Mouse (Mus musculus) forebrain, embryonic 13.5 days (tissue): ENCODE results near the gene Isx. TPM values are rescaled to one million over a fixed set of nuclear protein-coding genes. Genes with fewer than 3 reads are reported as not detected.

Experiments
- ATAC-seq: fragments of 200-750 bp; cut with Nextera tagmentation; 2 replicates; pipeline ENCODE4 v1.8.0; 2017
- H3K27ac ChIP-seq: fragments of 300-500 bp; sonication (generic); 2 replicates; pipeline ENCODE4 v1.5.1; 2015; ENCODE audit warnings: inconsistent platforms, mild to moderate bottlenecking, moderate library complexity
- H3K27me3 ChIP-seq: fragments of 300-500 bp; sonication (generic); 2 replicates; pipeline ENCODE4 v1.6.1; 2015; ENCODE audit warnings: mild to moderate bottlenecking, inconsistent platforms
- H3K36me3 ChIP-seq: fragments of 300-500 bp; sonication (generic); 2 replicates; pipeline ENCODE4 v1.6.1; 2015; ENCODE audit warnings: mild to moderate bottlenecking, inconsistent platforms; ENCODE audit not compliant: poor library complexity, severe bottlenecking
- H3K4me1 ChIP-seq: fragments of 300-500 bp; sonication (generic); 2 replicates; pipeline ENCODE4 v1.6.1; 2015; ENCODE audit warnings: inconsistent platforms
- H3K4me2 ChIP-seq: fragments of 300-500 bp; sonication (generic); 2 replicates; pipeline ENCODE4 v1.6.1; 2015; ENCODE audit warnings: inconsistent platforms, mild to moderate bottlenecking, moderate library complexity
- H3K4me3 ChIP-seq: fragments of 300-500 bp; sonication (generic); 2 replicates; pipeline ENCODE4 v1.5.1; 2015; ENCODE audit warnings: mild to moderate bottlenecking, inconsistent platforms
- H3K9ac ChIP-seq: fragments of 300-500 bp; sonication (generic); 2 replicates; pipeline ENCODE4 v1.6.1; 2015; ENCODE audit warnings: mild to moderate bottlenecking, inconsistent platforms
- H3K9me3 ChIP-seq: fragments of 300-500 bp; sonication (generic); replicated peaks from 2 replicates; pipeline ENCODE4 v1.6.1; 2016; ENCODE audit warnings: inconsistent platforms
- WGBS: fragments of 180-500 bp; shearing (Covaris S2); methylation state at CpG from one replicate; pipeline ENCODE4 v1.1.7; 2015; 5-methylcytosine and 5-hydroxymethylcytosine counted together
- polyA plus RNA-seq: library from polyadenylated mRNA; unstranded; fragments of >200 nt; fragmentation: Nextera tagmentation; extraction: Ambion mirVana; gene quantifications from 2 replicates; pipeline ENCODE4 v1.2.1, GENCODE M21; 2015

Gene Isx
- not detected in 2 replicates for polyA plus RNA-seq

DNA sequence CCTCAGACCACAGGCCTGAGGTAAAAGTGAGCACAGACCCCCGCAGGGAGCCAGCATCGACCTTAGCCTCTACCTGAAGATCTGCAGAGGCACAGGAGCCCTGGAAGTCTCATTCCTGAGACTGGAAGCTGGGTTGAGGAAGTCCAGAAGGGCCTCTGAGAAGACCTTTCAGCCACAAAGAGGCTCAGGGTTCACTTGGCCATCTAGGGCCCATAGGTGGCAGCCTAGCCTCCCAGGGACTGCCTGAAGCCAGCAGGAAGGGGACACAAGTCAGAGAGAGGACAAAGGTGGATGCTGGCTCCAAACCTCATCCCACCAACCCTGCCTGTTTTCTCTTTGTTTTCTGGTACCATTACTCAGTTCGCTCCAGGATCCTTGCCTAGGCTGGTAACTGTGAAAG is at the start of gene Isx:
TSS of gene Isx (plus strand) at position 234 of the 400 bp plus-strand sequence.
- no peak within 1 kb of the TSS for H3K4me2 ChIP-seq
- H3K27me3 ChIP-seq, result no peaks in the 10 kb centered on the region
- 85% methylated on average over 3 of the region's 3 CpGs for WGBS
- H3K4me1 ChIP-seq, result no peaks in the 10 kb centered on the region
- no peaks in the 10 kb centered on the region for H3K9me3 ChIP-seq
- no peak within 1 kb of the TSS for H3K9ac ChIP-seq
- ATAC-seq, result no peak
- H3K4me3 ChIP-seq, result no peak within 1 kb of the TSS
- H3K36me3 ChIP-seq, result no peaks in the 10 kb centered on the region
- no peak within 1 kb of the TSS for H3K27ac ChIP-seq

DNA sequence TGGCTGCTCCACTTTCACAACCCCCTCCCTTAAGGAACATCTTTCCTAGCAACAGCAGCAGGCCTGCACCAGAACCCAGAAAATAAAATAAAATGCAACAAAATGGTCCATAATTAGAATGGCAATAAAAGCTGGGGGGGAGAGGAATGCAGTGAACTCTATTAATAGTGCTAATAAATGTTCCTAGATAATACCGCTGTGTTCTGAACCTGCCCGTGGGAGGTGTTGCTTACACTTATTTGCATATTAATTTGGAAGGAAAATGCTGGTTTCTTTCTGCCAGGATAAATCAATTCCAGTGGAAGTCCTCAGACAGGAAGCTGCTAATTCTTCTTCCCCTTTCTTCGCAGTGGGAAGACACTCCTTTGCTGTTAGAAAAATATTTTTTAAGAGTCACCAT is 45.3 kb upstream of the Isx start:
- Histone ChIP-seq H3K9ac (no peak overlapping the region), H3K36me3 (no peaks in the 10 kb centered on the region), H3K27ac (no peak overlapping the region), H3K4me3 (no peak overlapping the region), H3K9me3 (no peaks in the 10 kb centered on the region), H3K4me1 (no peaks in the 10 kb centered on the region), H3K27me3 (no peaks in the 10 kb centered on the region), H3K4me2 (no peak overlapping the region)
- 54% methylated on average over 3 of the region's 3 CpGs for WGBS
- no peak for ATAC-seq

DNA sequence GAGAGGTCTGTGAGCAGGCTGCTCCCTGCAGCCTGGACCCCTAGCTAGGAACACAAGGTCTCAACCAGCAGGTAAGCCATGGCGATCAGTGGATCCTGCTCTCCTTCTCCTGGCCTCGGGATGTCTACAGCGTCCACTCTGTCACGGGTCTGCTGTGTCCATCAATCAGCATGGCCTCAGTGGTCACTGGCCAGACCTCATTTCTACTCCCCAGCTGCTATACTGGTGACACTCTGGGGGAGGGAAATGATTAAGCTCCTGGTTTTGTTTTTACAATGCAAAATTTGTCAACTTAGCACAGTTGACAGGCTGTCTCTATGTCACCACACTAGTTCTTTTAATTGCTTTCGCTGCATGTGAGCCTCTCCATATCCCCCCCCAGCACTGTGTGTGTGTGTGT is 41.7 kb upstream of the Isx start:
- WGBS, result 92% methylated on average over 5 of the region's 5 CpGs
- H3K27ac ChIP-seq, result no peak overlapping the region
- no peaks in the 10 kb centered on the region for H3K36me3 ChIP-seq
- H3K4me3 ChIP-seq, result no peak overlapping the region
- no peak for ATAC-seq
- no peaks in the 10 kb centered on the region for H3K27me3 ChIP-seq
- H3K9me3 ChIP-seq, result no peaks in the 10 kb centered on the region
- no peak overlapping the region for H3K9ac ChIP-seq
- no peak overlapping the region for H3K4me2 ChIP-seq
- H3K4me1 ChIP-seq, result no peaks in the 10 kb centered on the region

DNA sequence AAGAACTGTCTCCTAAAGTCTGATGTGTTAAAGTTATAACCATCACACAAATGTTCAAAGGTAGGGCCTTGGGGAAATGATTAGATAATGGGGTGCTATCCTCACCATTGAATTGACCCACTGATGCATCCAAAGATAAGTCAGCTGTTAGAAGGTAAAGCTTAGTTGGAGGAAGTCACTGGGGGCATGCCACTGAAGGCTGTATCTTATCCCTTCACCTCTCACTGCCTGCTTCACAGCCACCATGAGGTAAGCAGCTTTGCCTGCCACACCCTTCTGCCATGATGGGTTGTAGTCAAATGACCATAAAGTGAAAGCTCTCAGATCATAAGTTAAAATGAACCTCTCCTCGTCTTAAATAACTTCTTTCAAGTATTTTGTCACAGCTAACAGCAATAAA is 38.7 kb upstream of the Isx start:
- no peak overlapping the region for H3K4me2 ChIP-seq
- no peaks in the 10 kb centered on the region for H3K4me1 ChIP-seq
- H3K9ac ChIP-seq, result no peak overlapping the region
- no peaks in the 10 kb centered on the region for H3K36me3 ChIP-seq
- no peaks in the 10 kb centered on the region for H3K27me3 ChIP-seq
- no peak overlapping the region for H3K4me3 ChIP-seq
- 80% methylated on average over 1 of the region's 1 CpGs for WGBS
- no peaks in the 10 kb centered on the region for H3K9me3 ChIP-seq
- no peak for ATAC-seq
- H3K27ac ChIP-seq, result no peak overlapping the region

DNA sequence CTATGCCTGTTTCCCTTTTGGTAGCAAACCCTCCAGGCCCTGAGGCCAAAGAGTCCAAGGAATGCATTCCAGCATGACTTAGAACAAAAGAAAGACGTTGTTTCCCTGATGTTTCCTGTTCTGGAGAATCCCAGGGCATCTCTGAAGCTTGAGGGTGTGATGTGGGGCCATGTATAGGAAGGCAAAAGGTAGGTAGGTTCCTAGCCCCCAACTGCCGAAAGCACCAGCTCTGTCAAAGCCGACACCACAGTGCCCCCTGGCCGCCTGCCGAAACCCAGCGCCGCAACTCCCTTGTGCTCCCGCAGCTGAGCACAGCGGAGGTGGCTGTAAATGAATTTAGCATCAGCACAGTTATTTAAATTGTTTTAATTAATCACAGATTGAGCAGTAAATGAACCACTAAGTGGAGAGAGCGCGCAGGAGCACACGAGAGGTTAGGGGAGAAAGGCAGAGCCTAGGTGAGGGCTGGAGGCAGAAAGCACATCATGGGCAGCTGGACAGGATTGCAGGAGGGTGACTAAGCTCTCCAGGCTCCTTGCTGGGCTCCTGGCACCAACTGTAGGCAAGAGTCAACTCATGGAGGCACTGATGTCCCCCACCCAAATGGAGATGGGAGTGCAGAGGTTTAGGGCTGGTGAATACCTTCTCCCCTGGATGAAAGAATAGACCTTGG is 25.5 kb upstream of the Isx start:
- no peak overlapping the region for H3K9ac ChIP-seq
- ATAC-seq, result 0 out of 2 replicates have a peak, but pooled peaks have one; percentile 41
- H3K4me2 ChIP-seq, result no peak overlapping the region
- H3K27ac ChIP-seq, result no peak overlapping the region
- no peaks in the 10 kb centered on the region for H3K36me3 ChIP-seq
- WGBS, result 26% methylated on average over 12 of the region's 12 CpGs
- no peaks in the 10 kb centered on the region for H3K4me1 ChIP-seq
- H3K9me3 ChIP-seq, result no peaks in the 10 kb centered on the region
- H3K27me3 ChIP-seq, result no peaks in the 10 kb centered on the region
- no peak overlapping the region for H3K4me3 ChIP-seq

DNA sequence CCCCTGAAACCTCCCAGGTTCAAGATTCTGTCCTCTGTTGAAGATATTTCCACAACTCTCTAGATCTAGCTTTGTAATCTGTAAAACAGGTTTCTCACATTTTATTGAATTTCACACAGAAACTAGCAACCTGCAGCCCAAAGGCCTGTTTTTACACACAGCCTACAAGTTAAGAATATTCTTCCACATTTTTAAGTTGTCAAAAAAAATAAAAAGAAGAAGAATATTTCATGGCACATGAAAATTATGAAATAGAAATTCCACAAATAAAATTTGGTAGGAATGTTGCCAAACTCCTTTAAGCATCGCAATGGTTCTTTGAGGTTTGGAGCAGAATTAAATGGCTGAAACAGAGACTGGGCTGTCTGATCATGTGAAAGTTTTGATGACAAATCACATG is 24.3 kb upstream of the Isx start:
- Histone ChIP-seq H3K27ac (no peak overlapping the region), H3K36me3 (no peaks in the 10 kb centered on the region), H3K27me3 (no peaks in the 10 kb centered on the region), H3K4me2 (no peak overlapping the region), H3K9ac (no peak overlapping the region), H3K9me3 (no peaks in the 10 kb centered on the region), H3K4me3 (no peak overlapping the region), H3K4me1 (no peaks in the 10 kb centered on the region)
- 98% methylated on average over 1 of the region's 1 CpGs for WGBS
- ATAC-seq, result no peak

DNA sequence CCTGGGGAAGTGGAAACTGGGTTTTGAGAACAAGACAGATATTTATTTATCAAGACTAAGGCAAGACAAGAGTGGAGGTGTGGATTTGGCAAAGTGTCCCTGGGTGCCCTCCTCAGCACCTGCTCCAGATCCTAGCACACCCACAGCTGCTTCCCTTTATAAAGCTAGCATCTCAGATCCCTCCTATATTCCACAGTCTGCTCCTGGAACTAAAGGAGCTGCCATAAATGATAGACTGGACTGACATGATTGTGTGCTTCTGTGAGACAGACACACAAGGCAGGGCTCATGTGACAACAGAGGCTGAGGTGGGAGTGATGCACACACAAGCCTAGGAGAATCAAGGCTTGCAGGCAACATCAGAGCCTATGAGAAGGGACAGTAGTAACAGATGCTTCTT is 22.0 kb upstream of the Isx start:
- Histone ChIP-seq H3K4me3 (no peak overlapping the region), H3K4me1 (no peaks in the 10 kb centered on the region), H3K27me3 (no peaks in the 10 kb centered on the region), H3K9ac (no peak overlapping the region), H3K36me3 (no peaks in the 10 kb centered on the region), H3K4me2 (no peak overlapping the region), H3K27ac (no peak overlapping the region), H3K9me3 (no peaks in the 10 kb centered on the region)
- ATAC-seq, result no peak

DNA sequence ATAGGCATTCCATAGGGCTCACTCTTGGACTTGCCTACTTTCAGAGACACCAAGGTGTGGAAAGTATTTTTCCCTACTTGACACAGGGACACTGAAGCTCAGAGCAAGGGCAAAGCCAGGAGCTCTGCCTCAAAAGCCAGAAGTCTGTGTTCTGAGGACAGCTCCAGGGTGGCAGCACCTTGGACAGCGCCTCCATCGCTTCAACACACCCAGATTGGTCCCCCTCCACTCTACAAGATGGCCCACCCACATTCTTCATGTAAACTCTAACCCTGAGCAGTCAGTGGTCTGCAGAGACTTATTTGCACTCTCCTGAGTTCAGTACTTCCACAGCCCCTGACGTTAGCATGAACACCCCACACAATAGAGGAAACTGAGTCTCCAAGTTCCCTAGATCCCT is 21.1 kb upstream of the Isx start:
- Histone ChIP-seq H3K36me3 (no peaks in the 10 kb centered on the region), H3K9me3 (no peaks in the 10 kb centered on the region), H3K4me1 (no peaks in the 10 kb centered on the region), H3K4me2 (no peak overlapping the region), H3K27ac (no peak overlapping the region), H3K27me3 (no peaks in the 10 kb centered on the region), H3K9ac (no peak overlapping the region), H3K4me3 (no peak overlapping the region)
- whole genome bisulfite sequencing, result 24% methylated on average over 3 of the region's 3 CpGs
- no peak for ATAC-seq

DNA sequence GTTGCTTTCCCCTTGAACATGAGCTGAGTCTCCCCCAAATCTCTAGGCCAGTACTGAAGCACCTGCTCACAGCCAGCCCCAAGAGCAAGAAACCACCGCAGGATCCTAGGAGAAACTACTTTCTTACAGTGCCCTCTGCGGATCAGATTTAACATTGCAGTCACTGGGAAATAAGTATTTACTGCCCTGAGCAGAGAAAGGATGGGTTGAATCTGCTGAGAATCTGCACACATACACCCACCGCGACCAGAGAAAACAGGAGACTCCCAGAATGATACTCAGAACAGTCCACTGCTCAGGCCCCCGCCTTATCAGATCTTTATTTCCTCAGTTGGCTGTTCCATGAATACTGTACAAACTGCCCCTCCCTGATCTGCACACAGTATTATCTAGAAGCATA is 19.5 kb upstream of the Isx start:
- no peak overlapping the region for H3K27ac ChIP-seq
- WGBS, result 29% methylated on average over 5 of the region's 5 CpGs
- no peak overlapping the region for H3K9ac ChIP-seq
- no peaks in the 10 kb centered on the region for H3K4me1 ChIP-seq
- no peak overlapping the region for H3K4me3 ChIP-seq
- peak; percentile 75 for ATAC-seq
- no peaks in the 10 kb centered on the region for H3K36me3 ChIP-seq
- no peaks in the 10 kb centered on the region for H3K9me3 ChIP-seq
- H3K27me3 ChIP-seq, result no peaks in the 10 kb centered on the region
- no peak overlapping the region for H3K4me2 ChIP-seq

DNA sequence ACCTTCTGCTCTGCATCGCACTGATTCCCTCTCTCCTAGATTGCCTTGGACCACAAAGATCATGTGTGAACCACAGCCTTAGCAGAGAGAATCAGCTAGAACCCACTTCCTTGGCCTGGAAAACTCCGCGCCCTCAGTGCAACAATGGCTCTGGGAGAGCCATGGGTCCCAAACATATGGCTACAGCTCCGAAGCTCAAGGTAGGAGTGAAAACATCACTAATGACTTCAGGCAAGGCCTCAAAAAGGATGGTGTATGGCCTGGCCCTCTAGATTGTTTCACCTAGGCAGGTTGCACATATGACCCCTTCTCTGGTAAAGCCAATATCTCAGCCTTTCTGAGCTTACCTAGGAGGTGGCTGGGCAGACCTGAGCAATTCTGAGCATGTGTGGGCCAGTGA is 18.2 kb upstream of the Isx start:
- 98% methylated on average over 4 of the region's 4 CpGs for WGBS
- Histone ChIP-seq H3K4me2 (no peak overlapping the region), H3K9me3 (no peaks in the 10 kb centered on the region), H3K9ac (no peak overlapping the region), H3K4me3 (no peak overlapping the region), H3K27me3 (no peaks in the 10 kb centered on the region), H3K36me3 (no peaks in the 10 kb centered on the region), H3K27ac (no peak overlapping the region), H3K4me1 (no peaks in the 10 kb centered on the region)
- ATAC-seq, result no peak

DNA sequence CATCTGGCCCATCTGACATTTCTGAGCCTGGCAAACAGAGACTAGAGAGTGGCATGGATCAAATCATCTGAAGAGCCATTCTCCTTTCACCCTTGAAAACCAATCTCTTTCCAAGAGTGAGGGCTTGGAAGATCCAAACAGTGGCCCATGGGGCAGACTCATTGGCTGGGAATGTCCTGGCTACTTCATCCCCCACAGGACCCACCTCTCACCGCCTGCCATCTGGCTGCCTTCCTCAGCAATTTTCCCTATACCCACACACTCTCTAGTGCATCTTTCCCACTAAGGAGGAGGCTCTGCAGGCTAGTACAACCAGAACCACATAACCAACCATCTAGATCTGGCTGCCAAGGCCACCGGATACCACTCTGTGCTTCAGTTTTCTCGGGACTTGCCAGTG is 17.6 kb upstream of the Isx start:
- 92% methylated on average over 3 of the region's 3 CpGs for WGBS
- no peaks in the 10 kb centered on the region for H3K9me3 ChIP-seq
- no peak overlapping the region for H3K27ac ChIP-seq

DNA sequence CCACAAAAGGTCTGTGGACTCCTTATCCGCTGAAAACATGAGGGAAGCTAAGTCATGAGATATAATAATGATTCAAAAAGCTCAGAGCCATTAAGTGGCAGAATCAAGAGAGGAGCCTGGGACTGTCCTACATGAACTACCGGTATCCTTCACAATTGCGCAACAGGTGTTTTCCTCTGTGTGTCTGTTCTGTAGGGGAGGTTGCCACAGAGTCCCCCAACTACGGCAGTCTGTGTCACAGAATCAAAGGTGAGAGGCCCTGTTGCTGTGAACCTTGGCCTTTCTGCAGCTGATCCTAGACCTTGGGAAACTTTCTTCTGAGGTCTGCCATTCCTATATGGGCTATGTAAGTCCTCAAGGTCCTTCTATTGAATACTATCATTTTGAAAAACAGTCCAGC is 13.7 kb upstream of the Isx start:
- no peak for ATAC-seq
- WGBS, result 96% methylated on average over 4 of the region's 4 CpGs
- Histone ChIP-seq H3K27ac (no peak overlapping the region), H3K36me3 (no peaks in the 10 kb centered on the region), H3K9me3 (no peaks in the 10 kb centered on the region), H3K4me3 (no peak overlapping the region), H3K4me2 (no peak overlapping the region), H3K9ac (no peak overlapping the region), H3K27me3 (no peaks in the 10 kb centered on the region), H3K4me1 (no peaks in the 10 kb centered on the region)

More for the DNA sequence above, 17.6 kb upstream of the Isx start:
- Histone ChIP-seq H3K27me3 (no peaks in the 10 kb centered on the region), H3K4me1 (no peaks in the 10 kb centered on the region), H3K36me3 (no peaks in the 10 kb centered on the region), H3K4me3 (no peak overlapping the region), H3K4me2 (no peak overlapping the region), H3K9ac (no peak overlapping the region)
- no peak for ATAC-seq

DNA sequence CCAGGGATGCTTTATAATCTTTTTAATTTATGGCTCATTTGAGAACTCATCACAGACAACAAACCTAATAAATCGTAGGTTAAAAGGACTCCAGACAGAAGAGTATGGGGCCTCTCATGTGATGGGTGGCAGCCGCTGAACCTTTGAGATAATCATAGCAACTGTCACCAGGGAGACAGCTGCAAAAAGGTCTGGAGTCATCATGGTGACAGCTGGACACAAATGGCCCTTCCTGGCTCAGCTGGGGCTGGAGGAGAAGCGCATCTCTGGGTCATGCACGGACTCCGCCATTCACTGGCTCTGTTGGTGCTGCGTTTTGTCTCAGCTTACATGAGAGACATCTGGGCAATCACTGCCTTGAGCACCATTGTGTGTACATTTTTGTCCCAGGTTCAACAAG is 12.5 kb upstream of the Isx start:
- no peaks in the 10 kb centered on the region for H3K36me3 ChIP-seq
- 75% methylated on average over 6 of the region's 6 CpGs for WGBS
- H3K9ac ChIP-seq, result no peak overlapping the region
- H3K27me3 ChIP-seq, result no peaks in the 10 kb centered on the region
- no peak overlapping the region for H3K27ac ChIP-seq
- ATAC-seq, result no peak
- H3K4me3 ChIP-seq, result no peak overlapping the region
- no peak overlapping the region for H3K4me2 ChIP-seq
- H3K9me3 ChIP-seq, result no peaks in the 10 kb centered on the region
- no peaks in the 10 kb centered on the region for H3K4me1 ChIP-seq
